Mouse (Mus musculus): Measurements from ENCODE around the gene Bag6. TPM values are rescaled to one million over a fixed set of nuclear protein-coding genes. Genes with fewer than 3 reads are reported as not detected.

The Bag6 gene
- 179 and 180 TPM in 2 replicates for polyA plus RNA-seq (2012; rRNA removed; ENCODE audit: low replicate concordance)

DNA sequence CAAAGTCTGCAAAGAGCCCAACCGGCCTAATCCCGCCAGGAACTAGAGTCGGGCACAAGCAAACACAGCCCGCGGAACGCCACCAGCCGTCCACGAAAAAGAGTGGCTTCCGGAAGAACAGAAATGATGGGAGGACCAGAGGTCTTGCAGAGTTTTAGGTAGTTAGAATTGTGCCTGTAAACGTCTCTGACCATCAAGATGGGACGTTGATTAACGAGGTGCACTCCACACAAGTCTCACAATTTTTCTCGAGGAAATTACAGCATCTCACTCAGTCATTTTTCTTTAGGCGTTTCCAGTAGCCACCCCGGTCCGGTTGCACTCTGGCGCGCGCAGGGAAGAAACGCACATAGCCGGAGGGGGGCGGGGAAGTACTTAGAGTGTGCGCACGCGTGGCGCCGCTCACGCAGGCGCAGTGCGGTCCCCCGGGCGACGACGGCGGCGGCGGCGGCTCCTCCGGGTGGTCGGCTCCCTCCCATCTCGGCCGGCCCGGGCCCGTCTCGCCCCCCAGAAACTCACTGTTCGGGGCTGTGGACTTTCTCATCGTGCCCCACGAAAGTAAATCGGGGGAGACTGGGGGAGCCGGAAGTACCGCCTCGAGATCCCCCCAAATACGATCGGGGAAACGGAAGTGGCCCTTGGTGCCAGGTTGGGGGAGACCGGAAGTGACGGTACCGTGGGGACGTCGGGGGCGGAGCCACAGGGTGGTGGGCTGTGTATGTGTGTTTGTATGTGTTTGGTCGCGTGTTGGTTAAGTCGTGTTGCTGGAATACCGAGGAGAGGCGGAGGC, at the start of gene Bag6:
Gene Bag6, plus strand, starts transcription at position 378 of the 790 bp plus-strand sequence.

DNA sequence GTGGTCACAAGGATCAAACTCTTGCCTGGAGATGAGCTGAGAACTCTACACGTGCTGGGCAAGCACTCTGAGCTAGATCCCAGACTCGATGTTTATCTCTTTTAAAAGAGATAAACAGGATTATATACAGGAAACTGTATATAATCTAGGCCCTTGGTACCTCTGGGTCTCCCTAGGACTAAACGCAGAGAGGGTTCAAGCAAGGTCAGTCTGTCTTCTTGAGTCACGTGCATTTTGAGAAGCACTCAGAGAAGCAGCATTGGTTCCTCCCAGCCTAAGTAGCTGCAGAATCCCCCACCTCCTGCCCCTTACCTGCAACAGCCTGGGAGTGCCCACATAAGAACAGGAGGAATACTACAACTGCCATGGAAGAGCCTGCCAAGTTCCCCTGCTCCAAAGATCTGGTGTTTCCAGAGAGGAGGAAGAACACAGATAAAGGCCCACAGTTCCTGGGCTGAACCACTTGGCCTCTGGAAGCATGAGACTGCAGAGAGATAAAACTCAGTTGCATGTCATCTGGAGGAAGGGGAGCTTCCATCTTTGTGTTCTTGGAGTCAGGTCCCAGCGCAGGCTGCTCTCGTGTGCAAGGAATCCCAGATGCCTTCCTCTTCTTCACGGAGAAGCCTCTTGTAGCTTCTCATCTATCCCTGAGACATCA, 49.6 kb upstream of the Bag6 start, which contains the start of gene Ly6g6f:
Gene Ly6g6f, minus strand, starts transcription at position 403 of the 658 bp plus-strand sequence.

DNA sequence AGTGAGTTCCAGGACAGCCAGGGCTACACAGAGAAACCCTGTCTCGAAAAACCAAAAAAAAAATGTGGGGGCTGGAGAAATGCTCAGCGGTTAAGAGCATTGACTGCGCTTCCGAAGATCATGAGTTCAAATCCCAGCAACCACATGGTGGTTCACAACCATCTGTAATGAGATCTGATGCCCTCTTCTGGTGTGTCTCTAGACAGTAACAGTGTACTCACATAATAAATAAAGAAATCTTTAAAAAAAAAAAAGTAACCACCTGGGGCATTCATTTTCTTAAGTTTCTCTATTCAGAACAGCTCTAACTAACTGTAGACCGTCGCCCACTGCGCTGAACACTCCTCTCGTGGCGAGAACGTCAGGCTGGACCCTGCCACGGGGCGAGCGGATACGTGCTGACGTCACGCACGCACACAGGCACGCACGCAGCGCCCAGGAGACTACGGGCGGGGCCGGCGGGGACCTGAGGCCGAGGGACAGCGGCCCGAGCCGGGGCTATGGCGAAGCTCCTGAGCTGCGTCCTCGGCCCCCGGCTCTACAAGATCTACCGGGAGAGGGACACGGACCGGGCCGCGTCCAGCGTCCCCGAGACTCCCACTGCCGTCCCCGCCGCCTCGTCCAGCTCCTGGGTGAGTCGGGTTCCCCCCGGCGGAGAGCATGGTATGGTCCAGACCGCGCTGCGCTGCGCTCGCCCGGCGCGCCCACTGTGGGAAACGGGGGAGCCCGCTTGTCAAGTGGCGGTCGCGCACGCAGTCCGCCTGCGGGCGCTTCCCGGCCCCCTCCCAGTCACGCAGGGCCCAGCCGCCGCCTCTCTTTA, 45.9 kb upstream of the Bag6 start, which contains the start of gene Abhd16a:
Gene Abhd16a, plus strand, starts transcription at position 439 of the 820 bp plus-strand sequence.

DNA sequence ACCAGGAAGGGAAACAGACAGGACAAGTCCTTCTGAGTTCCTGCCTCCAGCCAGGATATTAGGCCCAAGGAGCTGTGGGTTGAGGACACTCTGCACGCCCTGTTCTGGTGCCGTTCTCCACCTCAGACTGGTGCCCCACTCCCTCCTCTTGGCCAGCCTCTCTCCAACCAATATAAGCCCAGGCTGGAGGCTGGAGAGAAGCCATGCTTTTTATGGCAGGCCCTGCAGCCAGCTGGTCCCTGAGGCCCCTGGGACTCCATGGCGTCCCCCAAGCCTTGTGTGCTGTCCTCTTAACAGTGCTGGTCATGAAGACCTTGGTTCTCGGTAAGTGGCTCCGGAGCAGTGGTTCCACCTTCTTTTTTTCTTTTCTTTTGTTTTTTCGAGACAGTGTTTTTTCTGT, 26.9 kb upstream of the Bag6 start, which contains the start of gene Ly6g5c:
Gene Ly6g5c, plus strand, starts transcription at position 183 of the 400 bp plus-strand sequence.

DNA sequence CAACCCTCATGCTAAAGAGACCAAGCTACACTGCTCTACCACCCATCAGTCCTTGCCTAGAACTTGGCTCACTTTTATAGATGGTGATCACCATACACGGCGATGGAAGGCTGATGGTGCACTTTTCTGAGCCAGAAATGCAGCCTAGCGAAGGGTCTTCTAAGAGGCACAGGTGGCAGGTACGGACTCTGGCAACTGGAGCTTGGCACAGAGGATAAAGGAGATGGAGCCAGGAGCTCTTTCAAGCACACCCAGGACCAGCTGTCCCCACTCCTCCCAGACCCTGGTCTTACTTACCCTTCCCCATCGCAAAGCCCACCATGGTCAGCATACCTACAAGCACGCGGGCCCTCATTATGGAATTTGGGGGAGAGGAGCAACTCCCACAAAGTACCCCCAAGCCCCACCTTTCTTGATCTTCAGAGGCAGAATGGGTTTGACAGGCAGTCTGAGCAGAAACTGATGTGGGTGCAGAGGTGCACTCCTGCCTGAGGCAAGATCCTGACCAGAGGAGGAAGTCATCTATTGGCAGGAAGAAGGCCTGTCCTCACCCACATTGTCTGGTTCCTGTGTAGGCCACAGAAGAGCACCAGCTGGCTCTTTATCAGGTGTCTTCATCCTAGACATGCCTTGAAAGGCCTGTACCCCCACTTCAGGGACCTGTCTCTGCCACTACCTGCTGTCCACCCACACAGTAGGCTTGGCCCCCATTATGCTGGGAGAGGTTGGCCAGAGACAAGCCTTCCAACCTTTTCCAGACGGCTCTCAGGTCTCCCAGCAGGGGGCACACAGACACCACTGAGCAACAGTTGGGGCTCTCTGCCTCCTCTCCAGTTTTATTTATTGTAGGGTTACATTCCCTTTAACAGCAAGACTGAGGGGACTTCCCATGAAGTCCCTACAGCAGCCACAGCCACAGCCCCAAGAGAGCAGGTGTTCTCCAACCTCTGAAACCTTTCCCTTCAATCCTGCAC, 19.6 kb upstream of the Bag6 start, which contains the start of gene Ly6g5b:
Gene Ly6g5b, minus strand, starts transcription at position 383 of the 974 bp plus-strand sequence.

GRCm38 (mm10) chr17:35121143-35121799, 13.7 kb upstream of the Bag6 start, which contains the start of gene Gpank1:
Gpank1 (plus strand) TSS chr17:35121455.

DNA sequence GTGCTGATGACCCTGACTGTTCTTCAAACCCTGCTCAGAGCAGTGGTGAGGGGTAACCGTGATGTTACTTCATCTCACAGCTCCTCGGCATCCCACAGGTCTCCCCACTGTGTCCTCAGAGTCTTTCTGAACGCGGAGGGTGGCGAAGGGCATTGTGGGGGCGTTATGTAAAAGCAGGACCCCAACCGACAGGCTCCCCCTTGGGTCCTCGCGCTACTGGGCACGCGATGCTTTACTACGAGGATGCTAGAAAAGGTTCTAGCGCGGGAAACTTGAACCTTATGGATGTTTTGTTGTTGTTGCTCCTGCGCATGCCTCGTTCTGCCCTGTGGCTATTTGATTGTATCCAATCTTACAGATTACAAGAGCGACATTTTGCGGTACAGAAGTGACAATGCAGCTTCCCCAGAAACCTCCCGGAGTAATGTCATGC, 13.1 kb upstream of the Bag6 start, which contains the start of gene Csnk2b:
Gene Csnk2b, minus strand, starts transcription at position 183 of the 433 bp plus-strand sequence.

GRCm38 (mm10) chr17:35126206-35126611, 8.8 kb upstream of the Bag6 start, which contains the start of gene D17H6S53E:
D17H6S53E (plus strand) TSS chr17:35126373.

DNA sequence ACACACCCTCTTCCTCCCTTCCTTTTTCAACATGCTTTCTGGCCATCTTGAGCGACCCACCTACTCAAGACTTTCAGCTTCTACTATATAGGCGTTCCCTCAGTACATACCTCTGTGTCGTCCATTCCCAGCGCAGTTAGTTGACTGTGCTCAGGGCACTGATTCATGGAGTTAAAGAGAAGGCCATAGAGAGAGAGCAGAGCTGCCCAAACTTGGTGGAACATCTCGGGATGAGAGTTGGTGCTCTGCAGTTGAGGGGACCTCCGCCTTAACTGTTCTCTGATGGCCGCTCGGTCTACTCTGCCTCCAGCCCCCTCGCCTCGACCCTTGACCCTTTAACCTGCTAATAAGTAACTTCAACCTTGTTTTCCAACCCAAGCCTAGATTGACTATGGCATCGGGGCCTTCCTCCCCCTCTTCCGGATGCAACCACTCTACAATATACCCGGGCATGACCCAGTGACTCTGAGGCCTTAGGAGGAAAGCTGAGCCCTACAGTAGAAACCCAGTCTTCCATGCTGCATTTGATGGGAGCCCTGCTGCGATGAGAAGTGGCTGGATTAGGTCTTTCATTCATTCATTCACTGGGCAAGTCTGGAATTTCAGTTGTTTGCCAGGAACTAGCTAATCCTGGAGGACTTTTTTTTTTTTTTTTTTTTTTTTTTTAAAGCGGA, 3.3 kb upstream of the Bag6 start, which contains the start of gene Apom:
Gene Apom, minus strand, starts transcription at position 551 of the 674 bp plus-strand sequence.

GRCm38 (mm10) chr17:35164568-35165450, 29.8 kb downstream of the Bag6 start, which contains the start of gene Prrc2a:
Prrc2a (minus strand) TSS chr17:35164897.

DNA sequence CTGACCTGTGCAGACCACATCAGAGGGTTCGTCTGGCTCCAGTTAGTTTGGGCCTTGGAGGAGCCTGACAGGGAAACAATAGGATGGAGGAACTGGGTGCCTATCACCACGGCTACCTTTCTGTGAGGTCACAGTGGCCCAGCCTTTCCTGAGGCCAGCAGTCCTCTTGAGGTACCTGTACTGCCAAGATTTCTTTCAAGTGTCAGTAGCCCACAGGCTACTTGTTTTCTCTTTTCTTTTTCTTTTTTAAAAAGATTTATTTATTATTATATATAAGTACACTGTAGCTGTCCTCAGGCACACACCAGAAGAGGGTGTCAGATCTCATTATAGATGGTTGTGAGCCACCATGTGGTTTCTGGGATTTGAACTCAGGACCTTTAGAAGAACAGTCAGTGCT, 41.0 kb downstream of the Bag6 start, which contains the start of gene Aif1:
Gene Aif1, minus strand, starts transcription at position 101 of the 400 bp plus-strand sequence.

DNA sequence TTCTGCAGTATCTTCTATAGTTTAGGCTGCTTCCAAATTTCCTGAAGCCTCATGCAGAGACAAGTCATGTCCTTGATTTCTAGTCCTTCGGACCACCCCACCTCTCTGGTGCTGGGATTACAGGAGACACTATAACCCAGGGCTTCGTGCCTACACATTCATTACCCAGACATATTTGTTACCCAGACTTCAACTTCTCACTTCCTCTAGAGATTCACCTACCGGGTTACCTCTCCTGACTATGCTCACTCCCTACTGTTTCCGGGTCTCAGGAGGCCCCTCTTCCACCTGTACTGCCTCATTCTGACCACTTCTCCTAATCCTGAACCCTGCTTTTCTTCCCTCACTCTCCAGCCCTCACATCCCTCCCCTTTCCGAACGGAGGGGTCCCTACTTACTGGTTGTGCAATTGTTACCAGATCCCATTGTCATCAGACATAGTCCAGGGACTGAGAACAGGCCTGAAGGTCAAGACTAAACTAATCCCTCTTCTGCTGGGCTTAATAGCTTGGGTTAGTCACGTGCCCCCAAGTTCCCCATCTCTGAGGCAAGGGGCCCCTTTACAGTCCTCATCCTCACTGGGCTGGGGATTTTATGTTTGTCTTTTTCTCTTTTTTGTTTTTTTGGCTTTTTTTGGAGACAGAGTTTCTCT, 53.1 kb downstream of the Bag6 start, which contains the start of gene Lst1:
Gene Lst1, minus strand, starts transcription at position 481 of the 652 bp plus-strand sequence.

GRCm38 (mm10) chr17:35193881-35194843, 59.2 kb downstream of the Bag6 start, which contains the start of gene Ltb:
Ltb (plus strand) TSS chr17:35194439.

Measured in duodenum, adult 2 months (tissue).